Comparison of ENCODE assay signal across 8 mouse cellular contexts in genomic region chr12:31168221-31168890, GRCm38 (mm10).
DNase-seq lines count a peak whose midpoint lies in the region; ATAC-seq and TF ChIP-seq lines count a peak whose summit lies in the region.
"Had no signal": no experiment of that assay in that cellular context is flagged by ENCODE, and none has a peak within 500 bp of the region (broad histone marks: within the 10 kb centered on the region; RNA-seq: fewer than 3 reads in every experiment).

No protein-coding gene starts in this region.

- ATAC-seq in kidney, embryonic 16.5 days (ENCODE audit: low FRiP score, low TSS enrichment): no peak; the same call in 1 of the 2 replicates
- no peak for ATAC-seq in Patski
- no peak for ATAC-seq in stomach, embryonic 14.5 days (ENCODE audit: insufficient number of reproducible peaks, insufficient read depth, low FRiP score, low read depth)

- peaks cover 9% of the 10 kb centered on the region; the same call in 1 of the 2 replicates for H3K4me1 ChIP-seq in kidney, embryonic 16.5 days (ENCODE audit: insufficient read depth, low read length)
- peaks cover 10% of the 10 kb centered on the region; the same call in 1 of the 2 replicates for H3K4me1 ChIP-seq in stomach, embryonic 14.5 days (ENCODE audit: control insufficient read depth, insufficient read depth, low read length)

- no peak overlapping the region for H3K9ac ChIP-seq in kidney, embryonic 16.5 days (replicated peaks; ENCODE audit: low read length)
- no peak overlapping the region for H3K9ac ChIP-seq in stomach, embryonic 14.5 days (replicated peaks; ENCODE audit: low read depth, low read length)
- H3K9ac ChIP-seq: limb, embryonic 13.5 days had no signal

- DNase-seq in kidney, adult 8-10 months: peak; percentile 29 to 43
- peak; percentile 7 for DNase-seq in ES-CJ7 (ENCODE audit: low read depth, low spot score)
- no peak for DNase-seq in Patski (ENCODE audit: low read depth, low spot score)
- peak; percentile 60 for DNase-seq in kidney, postnatal 14 days
- no peak for DNase-seq in gastrocnemius, postnatal 36 days

- POLR2A ChIA-PET in Patski (lab: Charles Lee): interaction anchor here (1.2 kb wide), 1 partner anchor 98 kb away, joined by 3 read pairs; no protein-coding TSS in a partner anchor

- CTCF ChIA-PET in Patski (lab: Charles Lee): interaction anchor here (1.0 to 3.2 kb wide), 13 partner anchors 10 to 135 kb away, joined by 3 to 15 read pairs (median 4); no protein-coding TSS in a partner anchor

- no peaks in the 10 kb centered on the region for H3K36me3 ChIP-seq in kidney, embryonic 16.5 days (ENCODE audit: insufficient read depth, low read length)
- no peaks in the 10 kb centered on the region for H3K36me3 ChIP-seq in stomach, embryonic 14.5 days (ENCODE audit: control insufficient read depth, insufficient read depth, low read length)
- H3K36me3 ChIP-seq: limb, embryonic 13.5 days had no signal

- intact Hi-C loops in gastrocnemius, postnatal 36 days (cut with DNase I): no loop called here

- no peak overlapping the region for H3K27ac ChIP-seq in kidney, embryonic 16.5 days (ENCODE audit: low read length)
- H3K27ac ChIP-seq in stomach, embryonic 14.5 days (ENCODE audit: low read length): peak overlapping the region; percentile 15; the same call in 1 of the 2 replicates
- H3K27ac ChIP-seq: limb, embryonic 13.5 days had no signal

- WGBS in kidney, embryonic 16.5 days: 55% methylated on average over 4 of the region's 4 CpGs
- 45% methylated on average over 4 of the region's 4 CpGs for WGBS in stomach, embryonic 14.5 days

- H3K4me3 ChIP-seq in kidney, embryonic 16.5 days (ENCODE audit: low read length): no peak overlapping the region
- no peak overlapping the region for H3K4me3 ChIP-seq in stomach, embryonic 14.5 days (ENCODE audit: low read depth, low read length)
- H3K4me3 ChIP-seq: limb, embryonic 13.5 days had no signal

- no peaks in the 10 kb centered on the region for H3K9me3 ChIP-seq in kidney, embryonic 16.5 days (ENCODE audit: low read length)
- H3K9me3 ChIP-seq in stomach, embryonic 14.5 days (ENCODE audit: control insufficient read depth, low read depth, low read length): no peaks in the 10 kb centered on the region
- H3K9me3 ChIP-seq: limb, embryonic 13.5 days had no signal

- in situ Hi-C loops in Patski (cut with MboI; ENCODE audit: low pct_unique_long_range_greater_than_20kb): loop anchor here (5.0 kb wide), 1 partner anchor 99 kb away; the partner anchor contains the start of gene Lamb1

- no peaks in the 10 kb centered on the region for H3K27me3 ChIP-seq in kidney, embryonic 16.5 days (ENCODE audit: insufficient read depth, low read length)
- H3K27me3 ChIP-seq in Patski: no peaks in the 10 kb centered on the region
- H3K27me3 ChIP-seq in stomach, embryonic 14.5 days (ENCODE audit: control insufficient read depth, insufficient read depth, low read length): no peaks in the 10 kb centered on the region
- H3K27me3 ChIP-seq: limb, embryonic 13.5 days had no signal

- no peak overlapping the region for H3K4me2 ChIP-seq in kidney, embryonic 16.5 days (replicated peaks; ENCODE audit: low read depth, low read length)
- no peak overlapping the region for H3K4me2 ChIP-seq in stomach, embryonic 14.5 days (replicated peaks; ENCODE audit: low read depth, low read length)
- H3K4me2 ChIP-seq: limb, embryonic 13.5 days had no signal

- peak; percentile 64 for TF ChIP-seq CTCF in Patski (IDR thresholded peaks at IDR 0.05)

Comparison
In these comparisons a context has a peak if more than half of its experiments do, and no peak if none do; other contexts are left out.
1. DNase-seq: peak in kidney, adult 8-10 months (2 of 2), ES-CJ7 (single experiment) and kidney, postnatal 14 days (single experiment); none in Patski (single experiment) and gastrocnemius, postnatal 36 days (0 of 2).